Mouse (Mus musculus) kidney, postnatal 25 days (tissue): ENCODE measurements around the gene Spg20.

Experiments used
- DNase-seq, 2 experiments: peaks; one replicate each; pipeline ENCODE4 v3.0.0; 2021; ENCODE audit warnings: mixed read lengths in 2 of 2

The Spg20 gene

GRCm38 (mm10) chr3:55098014-55098413 lies 13.9 kb upstream of the Spg20 start:
- DNase-seq: no peak

- DNase-seq: no peak
These were observed 12.9 kb upstream of the Spg20 start for GRCm38 (mm10) chr3:55098990-55099389.

GRCm38 (mm10) chr3:55101092-55101491 lies 10.8 kb upstream of the Spg20 start:
- no peak for DNase-seq

GRCm38 (mm10) chr3:55105372-55106023 lies 6.4 kb upstream of the Spg20 start:
- DNase-seq: peak in 1 of 2 experiments; percentile 38

- no peak for DNase-seq
These were observed 5.9 kb upstream of the Spg20 start for GRCm38 (mm10) chr3:55106051-55106450.

GRCm38 (mm10) chr3:55109097-55109496 lies 2.8 kb upstream of the Spg20 start:
- DNase-seq: no peak

GRCm38 (mm10) chr3:55112710-55113415 lies 955 bp downstream of the Spg20 start:
- DNase-seq: no peak

- DNase-seq: peak; percentile 36 to 56
These were observed 2.6 kb downstream of the Spg20 start for GRCm38 (mm10) chr3:55114313-55115065.

- DNase-seq: no peak
These were observed 3.2 kb downstream of the Spg20 start for GRCm38 (mm10) chr3:55115071-55115470.

GRCm38 (mm10) chr3:55115989-55116388 lies 4.1 kb downstream of the Spg20 start:
- no peak for DNase-seq

GRCm38 (mm10) chr3:55119275-55119898 lies 7.5 kb downstream of the Spg20 start:
- DNase-seq: no peak

GRCm38 (mm10) chr3:55122336-55122870 lies 10.5 kb downstream of the Spg20 start:
- no peak for DNase-seq

- DNase-seq: no peak
These were observed 11.2 kb downstream of the Spg20 start for GRCm38 (mm10) chr3:55123064-55123463.

- DNase-seq: no peak
These were observed 17.3 kb downstream of the Spg20 start for GRCm38 (mm10) chr3:55129181-55129692.

- DNase-seq: no peak
These were observed 19.8 kb downstream of the Spg20 start for GRCm38 (mm10) chr3:55131576-55132233.

GRCm38 (mm10) chr3:55137039-55137438 lies 25.1 kb downstream of the Spg20 start, which contains the start of gene Ccdc169:
Gene Ccdc169, plus strand, starts transcription at chr3:55137339.
- DNase-seq: no peak

- no peak for DNase-seq
These were observed 27.9 kb downstream of the Spg20 start for GRCm38 (mm10) chr3:55139837-55140236.

GRCm38 (mm10) chr3:55141401-55141800 lies 29.5 kb downstream of the Spg20 start:
- DNase-seq: no peak

GRCm38 (mm10) chr3:55144916-55145315 lies 33.0 kb downstream of the Spg20 start:
- DNase-seq: no peak

- no peak for DNase-seq
These were observed 34.5 kb downstream of the Spg20 start for GRCm38 (mm10) chr3:55146441-55146840.

- DNase-seq: no peak
These were observed 35.2 kb downstream of the Spg20 start for GRCm38 (mm10) chr3:55147156-55147555.

- DNase-seq: no peak
These were observed 36.2 kb downstream of the Spg20 start for GRCm38 (mm10) chr3:55148091-55148490.
